Mouse (Mus musculus) bone marrow macrophage, adult 2 months (primary cell): ENCODE measurements around the gene Rptor.

Experiments used
- CTCF ChIP-seq: IDR thresholded peaks from 2 replicates; pipeline ENCODE4 v1.5.1; 2012; ENCODE audit warnings: low read depth, mild to moderate bottlenecking, low read length, moderate library complexity
- POLR2A ChIP-seq: IDR thresholded peaks from 2 replicates; pipeline ENCODE4 v1.6.1; 2012; ENCODE audit warnings: mild to moderate bottlenecking, low read depth, low read length, borderline replicate concordance

GRCm38 (mm10) chr11:119644140-119644539 lies 41.4 kb downstream of the Rptor start:
- TF ChIP-seq CTCF: no peak
- TF ChIP-seq POLR2A: no peak
